Mouse (Mus musculus): Measurements from ENCODE around the gene Olfr1106. TPM values are rescaled to one million over a fixed set of nuclear protein-coding genes. Genes with fewer than 3 reads are reported as not detected.

Olfr1106 gene
- polyA plus RNA-seq (2016; fragmentation: Nextera tagmentation; extraction: Ambion mirVana): not detected in 2 replicates

DNA sequence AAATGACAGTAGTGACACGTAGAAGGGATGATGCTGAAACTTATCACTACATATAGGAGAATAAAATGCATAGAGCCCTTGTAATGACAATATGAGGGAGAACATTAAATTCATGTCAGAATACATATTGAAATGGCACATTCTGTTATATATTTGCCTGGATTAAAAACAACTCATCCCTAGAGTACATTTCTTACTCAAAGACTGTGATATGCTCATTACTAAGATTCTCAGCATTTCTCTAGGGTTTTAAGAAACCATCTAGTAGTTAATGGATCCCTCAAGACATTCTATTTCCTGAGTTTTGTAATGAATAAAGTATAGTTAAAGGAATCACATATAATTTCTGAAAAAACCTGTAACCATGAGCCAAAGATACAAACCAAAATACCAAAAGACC, at the start of gene Olfr1106:
Gene Olfr1106 (minus strand): TSS at position 101 of the 400 bp plus-strand sequence.
- WGBS: 89% methylated on average over 1 of the region's 1 CpGs
- DNase-seq (ENCODE audit: low spot score): no peak
- Histone ChIP-seq H3K4me3 (no peak within 1 kb of the TSS), H3K27ac (replicated peaks) (no peak within 1 kb of the TSS), H3K4me1 (no peaks in the 10 kb centered on the region), H3K9me3 (replicated peaks) (no peaks in the 10 kb centered on the region), H3K36me3 (no peaks in the 10 kb centered on the region), H3K27me3 (ENCODE audit: low read depth, poor library complexity, severe bottlenecking) (no peaks in the 10 kb centered on the region)

- Histone ChIP-seq H3K9me3 (replicated peaks) (no peaks in the 10 kb centered on the region), H3K4me3 (no peak within 1 kb of the TSS), H3K27me3 (ENCODE audit: low read depth, poor library complexity, severe bottlenecking) (no peaks in the 10 kb centered on the region), H3K4me1 (no peaks in the 10 kb centered on the region), H3K36me3 (no peaks in the 10 kb centered on the region), H3K27ac (replicated peaks) (no peak within 1 kb of the TSS)
- DNase-seq (ENCODE audit: low spot score): no peak
- WGBS: 78% methylated on average over 1 of the region's 1 CpGs
Observed at GRCm38 (mm10) chr2:87095908-87096307, 43.8 kb upstream of the Olfr1106 start, which contains the start of gene Olfr1109. Gene Olfr1109, minus strand, starts transcription at chr2:87096008.

DNA sequence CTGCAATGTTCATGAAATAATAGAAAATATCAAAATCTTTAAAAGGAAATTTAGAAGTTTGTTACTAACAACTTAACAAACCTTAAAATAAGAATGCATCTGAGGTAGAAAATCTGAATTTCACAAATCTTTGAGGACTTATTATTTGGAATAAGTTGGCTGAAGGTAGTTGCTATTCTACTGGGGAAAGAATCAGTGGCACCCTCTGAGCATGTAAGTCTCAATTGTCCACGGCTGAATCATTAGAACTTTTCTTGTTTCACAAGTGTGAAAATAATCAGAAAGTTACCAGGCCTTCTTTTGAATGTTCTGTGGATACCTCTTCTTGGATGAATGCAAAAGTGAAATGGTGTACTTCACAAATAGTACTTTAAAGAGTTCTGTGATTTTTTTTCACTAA, 23.6 kb upstream of the Olfr1106 start, which contains the start of gene Olfr1107:
Gene Olfr1107 (minus strand): TSS at position 101 of the 400 bp plus-strand sequence.
- Histone ChIP-seq H3K27ac (replicated peaks) (no peak within 1 kb of the TSS), H3K4me1 (no peaks in the 10 kb centered on the region), H3K4me3 (no peak within 1 kb of the TSS), H3K36me3 (no peaks in the 10 kb centered on the region), H3K9me3 (replicated peaks) (no peaks in the 10 kb centered on the region), H3K27me3 (ENCODE audit: low read depth, poor library complexity, severe bottlenecking) (no peaks in the 10 kb centered on the region)
- DNase-seq (ENCODE audit: low spot score): no peak
- 80% methylated on average over 1 of the region's 1 CpGs for WGBS

GRCm38 (mm10) chr2:87036431-87036830, 15.6 kb downstream of the Olfr1106 start, which contains the start of gene Olfr1105:
Gene Olfr1105, minus strand, starts transcription at chr2:87036531.
- Histone ChIP-seq H3K4me1 (no peaks in the 10 kb centered on the region), H3K27ac (replicated peaks) (no peak within 1 kb of the TSS), H3K9me3 (replicated peaks) (no peaks in the 10 kb centered on the region), H3K4me3 (no peak within 1 kb of the TSS), H3K27me3 (ENCODE audit: low read depth, poor library complexity, severe bottlenecking) (no peaks in the 10 kb centered on the region), H3K36me3 (no peaks in the 10 kb centered on the region)
- no peak for DNase-seq (ENCODE audit: low spot score)

DNA sequence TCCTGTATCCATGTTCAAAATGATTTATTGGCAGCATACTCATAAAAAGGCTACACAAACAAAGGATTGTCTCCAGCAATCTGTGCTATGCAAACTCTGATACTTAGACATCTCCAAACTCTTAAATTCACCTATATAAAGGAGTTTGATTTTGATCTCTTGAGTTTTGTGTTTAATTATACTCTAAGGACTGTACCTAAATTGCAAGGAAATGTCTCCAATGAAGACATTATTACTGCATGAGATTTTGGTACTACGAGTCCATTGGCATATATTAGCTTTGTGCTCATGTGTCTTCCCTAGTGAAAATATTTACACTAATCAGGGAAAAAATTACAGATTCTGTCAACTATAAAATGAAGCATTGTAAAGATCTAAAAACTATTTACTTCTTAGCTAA, 25.1 kb downstream of the Olfr1106 start, which contains the start of gene Olfr1104:
Gene Olfr1104 (minus strand): TSS at position 101 of the 400 bp plus-strand sequence.
- no peak for DNase-seq (ENCODE audit: low spot score)
- 83% methylated on average over 1 of the region's 1 CpGs for WGBS
- H3K4me3 ChIP-seq: no peak within 1 kb of the TSS
- H3K4me1 ChIP-seq: no peaks in the 10 kb centered on the region
- H3K27ac ChIP-seq (replicated peaks): no peak within 1 kb of the TSS
- H3K36me3 ChIP-seq: no peaks in the 10 kb centered on the region
- H3K27me3 ChIP-seq (ENCODE audit: low read depth, poor library complexity, severe bottlenecking): no peaks in the 10 kb centered on the region
- no peaks in the 10 kb centered on the region for H3K9me3 ChIP-seq (replicated peaks)

GRCm38 (mm10) chr2:86998098-86998497, 54.0 kb downstream of the Olfr1106 start, which contains the start of gene Olfr1102:
Gene Olfr1102, plus strand, starts transcription at chr2:86998398.
- no peak within 1 kb of the TSS for H3K27ac ChIP-seq (replicated peaks)
- no peaks in the 10 kb centered on the region for H3K9me3 ChIP-seq (replicated peaks)
- no peak within 1 kb of the TSS for H3K4me3 ChIP-seq
- H3K4me1 ChIP-seq: no peaks in the 10 kb centered on the region
- H3K36me3 ChIP-seq: no peaks in the 10 kb centered on the region
- no peaks in the 10 kb centered on the region for H3K27me3 ChIP-seq (ENCODE audit: low read depth, poor library complexity, severe bottlenecking)
- DNase-seq (ENCODE audit: low spot score): no peak

Other genes with a start within 250 kb of the Olfr1106 start
- gene Olfr141, start 242.3 kb downstream of the Olfr1106 start, polyA plus RNA-seq (2016; fragmentation: Nextera tagmentation; extraction: Ambion mirVana): not detected in 2 replicates
- gene Olfr1094, start 227.6 kb downstream of the Olfr1106 start, polyA plus RNA-seq (2016; fragmentation: Nextera tagmentation; extraction: Ambion mirVana): not detected in 2 replicates
- not detected in 2 replicates for gene Olfr1095, start 200.6 kb downstream of the Olfr1106 start, polyA plus RNA-seq (2016; fragmentation: Nextera tagmentation; extraction: Ambion mirVana)
- not detected in 2 replicates for gene Gm13723, start 177.5 kb downstream of the Olfr1106 start, polyA plus RNA-seq (2016; fragmentation: Nextera tagmentation; extraction: Ambion mirVana)
- not detected in 2 replicates for gene Olfr1097, start 160.1 kb downstream of the Olfr1106 start, polyA plus RNA-seq (2016; fragmentation: Nextera tagmentation; extraction: Ambion mirVana)
- not detected in 2 replicates for gene Olfr1098, start 127.7 kb downstream of the Olfr1106 start, polyA plus RNA-seq (2016; fragmentation: Nextera tagmentation; extraction: Ambion mirVana)
- not detected in 2 replicates for gene Olfr1099, start 91.6 kb downstream of the Olfr1106 start, polyA plus RNA-seq (2016; fragmentation: Nextera tagmentation; extraction: Ambion mirVana)
- gene Olfr1100, start 72.3 kb downstream of the Olfr1106 start, polyA plus RNA-seq (2016; fragmentation: Nextera tagmentation; extraction: Ambion mirVana): not detected in 2 replicates
- gene Olfr1101, start 61.1 kb downstream of the Olfr1106 start, polyA plus RNA-seq (2016; fragmentation: Nextera tagmentation; extraction: Ambion mirVana): not detected in 2 replicates
- not detected in 2 replicates for gene Olfr1102, start 53.9 kb downstream of the Olfr1106 start, polyA plus RNA-seq (2016; fragmentation: Nextera tagmentation; extraction: Ambion mirVana)
- not detected in 2 replicates for gene Olfr1104, start 25.2 kb downstream of the Olfr1106 start, polyA plus RNA-seq (2016; fragmentation: Nextera tagmentation; extraction: Ambion mirVana)
- gene Olfr1105, start 15.7 kb downstream of the Olfr1106 start, polyA plus RNA-seq (2016; fragmentation: Nextera tagmentation; extraction: Ambion mirVana): not detected in 2 replicates
- gene Olfr1107, start 23.5 kb upstream of the Olfr1106 start, polyA plus RNA-seq (2016; fragmentation: Nextera tagmentation; extraction: Ambion mirVana): not detected in 2 replicates
- gene Olfr1109, start 43.7 kb upstream of the Olfr1106 start, polyA plus RNA-seq (2016; fragmentation: Nextera tagmentation; extraction: Ambion mirVana): not detected in 2 replicates
- gene Olfr259, start 62.3 kb upstream of the Olfr1106 start, polyA plus RNA-seq (2016; fragmentation: Nextera tagmentation; extraction: Ambion mirVana): not detected in 2 replicates
- gene Olfr1110, start 88.0 kb upstream of the Olfr1106 start, polyA plus RNA-seq (2016; fragmentation: Nextera tagmentation; extraction: Ambion mirVana): not detected in 2 replicates
- not detected in 2 replicates for gene Olfr1111, start 100.4 kb upstream of the Olfr1106 start, polyA plus RNA-seq (2016; fragmentation: Nextera tagmentation; extraction: Ambion mirVana)
- not detected in 2 replicates for gene Olfr1112, start 135.5 kb upstream of the Olfr1106 start, polyA plus RNA-seq (2016; fragmentation: Nextera tagmentation; extraction: Ambion mirVana)
- gene Olfr1113, start 156.7 kb upstream of the Olfr1106 start, polyA plus RNA-seq (2016; fragmentation: Nextera tagmentation; extraction: Ambion mirVana): not detected in 2 replicates
- not detected in 2 replicates for gene Olfr1115, start 195.7 kb upstream of the Olfr1106 start, polyA plus RNA-seq (2016; fragmentation: Nextera tagmentation; extraction: Ambion mirVana)
- gene Olfr1116, start 215.3 kb upstream of the Olfr1106 start, polyA plus RNA-seq (2016; fragmentation: Nextera tagmentation; extraction: Ambion mirVana): not detected in 2 replicates